Mouse (Mus musculus) yolk sac, embryonic 10.5 days (tissue): ENCODE results near the gene Tnni3k.

Experiments used
- DNase-seq: peaks from one replicate; pipeline ENCODE4 v3.0.0-alpha.2; 2017; ENCODE audit warnings: low spot score

The Tnni3k gene

DNA sequence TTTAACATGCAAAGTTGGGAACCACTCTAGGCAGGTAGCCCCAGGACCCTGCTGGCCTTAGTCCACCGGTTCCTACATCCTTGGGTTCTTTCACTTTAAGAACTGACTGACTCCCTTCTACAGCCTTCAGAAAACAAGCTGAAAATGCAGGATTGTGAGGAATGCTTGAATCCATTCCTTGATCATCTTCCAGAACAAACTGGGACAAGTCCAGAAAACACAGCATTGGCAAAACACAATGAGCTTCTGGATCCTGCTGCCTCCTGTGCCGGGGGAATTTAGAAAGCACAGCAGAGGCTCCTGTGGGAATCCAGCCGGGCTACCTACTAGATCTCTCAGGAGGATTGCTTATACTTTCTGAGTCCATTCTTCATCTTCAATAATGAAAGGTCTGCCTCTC lies 229.5 kb downstream of the Tnni3k start:
- no peak for DNase-seq

DNA sequence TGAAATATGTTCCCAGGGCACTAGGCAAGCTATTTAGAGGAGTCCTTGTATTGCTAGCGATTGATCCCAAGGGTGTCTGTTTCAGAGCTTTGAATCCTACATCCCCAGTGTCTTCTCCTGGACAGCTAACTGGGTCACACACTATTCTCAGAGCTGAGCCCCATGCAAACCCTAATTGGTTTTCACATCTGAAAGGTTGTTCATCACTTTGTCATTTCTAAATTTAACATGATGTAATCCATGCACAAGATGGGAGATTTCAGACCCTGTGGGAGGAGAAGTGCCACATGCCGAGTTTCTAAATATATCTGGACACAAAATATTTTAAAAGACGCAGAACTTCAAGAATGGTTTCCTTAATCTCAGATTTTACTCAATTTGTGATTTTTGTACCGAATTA lies 230.5 kb downstream of the Tnni3k start:
- no peak for DNase-seq

GRCm38 (mm10) chr3:154819684-154820083 lies 235.5 kb downstream of the Tnni3k start:
- peak; percentile 39 for DNase-seq

DNA sequence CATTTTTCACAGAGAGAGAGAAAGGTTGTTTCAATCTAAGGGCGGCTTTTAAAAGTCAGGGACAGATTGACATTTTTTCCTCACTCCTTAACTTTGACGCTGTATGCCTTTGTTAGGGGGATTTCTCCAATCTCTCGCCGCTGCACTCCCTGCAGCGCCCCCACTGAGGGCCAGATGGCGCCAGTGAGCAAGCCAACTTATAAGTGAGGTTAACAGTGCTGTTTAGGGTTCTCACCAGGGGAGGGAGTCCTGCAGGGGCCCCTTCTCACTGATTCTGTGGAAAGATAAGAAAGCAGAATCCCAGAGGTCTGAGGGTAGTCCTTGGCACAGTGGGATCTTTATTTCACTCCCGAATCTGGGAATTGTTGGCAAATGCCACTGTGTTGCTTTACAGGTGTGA lies 237.5 kb downstream of the Tnni3k start:
- DNase-seq = peak; percentile 17

GRCm38 (mm10) chr3:154816801-154817625 lies 238.2 kb downstream of the Tnni3k start:
- DNase-seq = no peak

GRCm38 (mm10) chr3:154816231-154816630 lies 239.0 kb downstream of the Tnni3k start:
- no peak for DNase-seq

GRCm38 (mm10) chr3:154815606-154816005 lies 239.6 kb downstream of the Tnni3k start:
- no peak for DNase-seq

GRCm38 (mm10) chr3:154812893-154813292 lies 242.3 kb downstream of the Tnni3k start:
- no peak for DNase-seq

GRCm38 (mm10) chr3:154811833-154812232 lies 243.4 kb downstream of the Tnni3k start:
- DNase-seq = no peak

GRCm38 (mm10) chr3:154811281-154811680 lies 243.9 kb downstream of the Tnni3k start:
- DNase-seq = no peak

GRCm38 (mm10) chr3:154810273-154810870 lies 244.8 kb downstream of the Tnni3k start:
- no peak for DNase-seq

DNA sequence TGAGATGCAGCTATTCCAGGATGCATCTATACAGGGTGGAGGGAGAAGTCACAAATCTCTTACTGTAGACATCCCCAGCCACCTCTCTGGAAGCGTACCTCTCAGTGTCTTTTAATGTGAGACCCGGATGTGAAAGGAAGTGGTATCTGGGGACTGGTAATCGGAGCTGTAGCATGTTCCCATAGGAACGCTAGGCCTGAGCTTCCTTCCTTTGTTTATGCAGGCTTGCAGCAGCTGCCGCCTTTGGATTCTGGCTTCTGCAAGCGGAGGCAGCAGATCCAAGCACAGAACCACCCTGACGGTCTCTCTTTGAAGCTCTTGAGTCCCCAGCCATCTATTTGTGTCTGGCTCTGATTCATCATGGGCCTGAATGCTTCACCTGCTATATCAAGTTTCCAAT lies 248.6 kb downstream of the Tnni3k start:
- peak; percentile 17 for DNase-seq

GRCm38 (mm10) chr3:154800888-154801429 lies 254.2 kb downstream of the Tnni3k start:
- no peak for DNase-seq

DNA sequence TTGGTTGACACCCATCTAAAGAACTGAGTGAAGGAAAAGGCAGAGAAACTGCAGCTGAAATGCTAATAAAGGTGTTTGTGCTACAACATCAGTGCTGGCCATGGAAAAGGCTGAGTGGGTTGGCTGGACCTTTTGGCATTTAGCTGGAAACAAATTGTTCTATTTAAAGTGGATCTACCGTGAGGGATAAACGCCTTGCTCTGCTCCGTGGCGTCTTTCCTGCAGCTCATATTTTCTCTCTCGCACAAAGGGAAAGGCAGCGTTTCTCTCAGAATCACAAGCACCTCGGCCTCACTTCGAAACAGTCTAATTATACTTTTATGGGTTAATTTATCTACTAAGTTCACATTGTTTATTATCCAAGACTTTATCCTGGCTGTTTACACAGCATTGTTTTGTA lies 254.8 kb downstream of the Tnni3k start:
- no peak for DNase-seq

GRCm38 (mm10) chr3:154798806-154799205 lies 256.4 kb downstream of the Tnni3k start:
- DNase-seq = no peak

- no peak for DNase-seq
Observed at GRCm38 (mm10) chr3:154793571-154793970, 261.6 kb downstream of the Tnni3k start.

DNA sequence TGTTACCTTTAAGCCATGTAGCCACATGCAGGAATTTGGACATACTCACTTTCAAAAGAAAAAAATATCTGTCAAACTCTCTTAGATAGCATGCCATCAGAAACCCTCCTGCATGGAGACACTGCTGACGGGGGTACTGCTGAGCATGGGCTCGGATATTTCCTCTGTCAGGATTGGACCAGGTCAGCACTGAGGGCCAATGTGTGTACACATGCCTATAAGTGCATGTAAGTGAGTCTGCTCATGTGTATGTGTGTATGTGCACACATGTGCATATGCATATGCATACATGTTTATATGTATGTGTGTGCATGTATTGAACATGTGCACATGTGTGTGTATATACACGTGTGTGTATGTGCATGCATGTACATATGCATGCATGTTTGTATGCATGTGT lies 267.6 kb downstream of the Tnni3k start:
- no peak for DNase-seq

- no peak for DNase-seq
Observed at GRCm38 (mm10) chr3:154786354-154786753, 268.9 kb downstream of the Tnni3k start.

DNA sequence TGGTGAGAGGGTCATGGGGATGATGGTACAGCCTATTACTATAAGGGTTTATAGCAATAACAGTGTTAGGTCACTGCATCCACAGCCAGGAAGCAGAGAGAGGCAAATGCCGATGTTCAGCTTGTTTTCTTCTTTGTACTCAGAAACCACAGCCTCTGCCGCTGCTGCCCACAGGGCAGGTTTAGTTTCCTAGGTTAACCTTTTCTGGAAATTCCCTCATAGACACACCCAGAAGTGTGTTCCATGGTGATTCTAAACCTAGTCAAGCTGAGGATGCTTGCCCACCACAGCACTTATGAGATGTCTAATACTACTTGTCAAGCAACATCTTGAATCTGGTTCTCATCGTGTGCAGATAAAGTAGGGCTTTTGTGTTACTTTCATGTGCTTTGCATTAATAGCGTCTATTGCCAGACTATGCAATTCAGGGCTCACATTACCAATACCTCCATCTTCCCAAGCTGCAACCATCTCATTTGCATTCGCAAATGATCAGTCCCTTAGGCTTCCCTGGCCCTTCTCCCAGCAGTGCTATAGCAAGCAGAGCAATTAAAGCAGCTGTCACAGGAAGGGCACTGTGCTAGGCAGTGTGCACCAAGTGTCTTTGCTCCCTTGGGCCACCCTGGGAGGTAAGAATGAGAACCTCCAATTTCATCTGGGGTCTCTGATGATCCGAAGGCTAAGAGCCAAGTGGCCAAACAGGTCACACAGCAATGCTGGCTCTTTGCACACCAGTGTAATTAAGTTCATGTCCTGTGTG lies 276.2 kb downstream of the Tnni3k start:
- no peak for DNase-seq

GRCm38 (mm10) chr3:154771651-154772050 lies 283.6 kb downstream of the Tnni3k start:
- no peak for DNase-seq

GRCm38 (mm10) chr3:154766321-154766720 lies 288.9 kb downstream of the Tnni3k start:
- DNase-seq = no peak

DNA sequence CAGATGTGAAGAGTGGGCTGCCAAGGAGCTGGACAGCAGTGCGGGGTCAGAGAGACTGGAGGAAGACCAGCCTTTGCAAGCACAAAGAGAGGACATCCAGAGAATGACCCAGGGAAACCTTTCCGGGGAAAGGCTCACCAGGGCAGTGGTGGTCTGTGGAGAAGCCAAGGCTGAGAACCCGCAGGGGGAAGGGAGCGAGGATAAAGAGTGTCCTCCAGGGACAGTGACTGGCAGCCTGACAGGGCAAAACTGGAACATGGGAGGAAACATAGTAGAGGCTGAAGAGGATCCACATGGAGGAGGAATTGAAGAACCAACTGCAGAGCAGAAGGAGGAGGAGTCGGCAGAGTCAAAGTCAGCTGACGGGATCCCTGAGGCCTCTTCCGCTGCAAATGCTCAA lies 291.1 kb downstream of the Tnni3k start:
- no peak for DNase-seq

DNA sequence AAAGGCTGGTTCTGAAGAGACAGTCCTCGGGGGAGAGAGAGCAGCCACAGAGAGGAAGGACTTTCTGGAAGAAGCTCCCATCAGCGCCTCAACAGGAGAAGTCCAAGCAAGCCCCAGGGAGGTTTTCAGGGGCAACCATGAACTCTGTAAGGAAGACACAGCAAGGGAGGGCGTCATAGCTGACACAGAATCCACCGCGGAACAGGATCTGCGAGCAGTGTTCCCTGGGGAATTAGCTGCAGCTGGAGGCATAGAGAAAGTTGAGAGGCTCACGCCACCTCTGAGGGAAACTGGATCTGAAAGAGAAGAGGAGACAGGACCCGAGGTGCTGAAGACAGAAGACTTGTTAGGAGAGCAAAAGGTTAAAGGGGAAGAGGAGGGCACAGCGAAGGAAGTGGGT lies 291.8 kb downstream of the Tnni3k start:
- DNase-seq = no peak
